Mouse (Mus musculus): ENCODE results near the gene Lrrc49. TPM values are rescaled to one million over a fixed set of nuclear protein-coding genes. Genes with fewer than 3 reads are reported as not detected.
A peak's percentile ranks its signal among the peaks of the same experiment; 100 is the strongest.

The Lrrc49 gene
- 0.54 and 2.3 TPM in 2 replicates for polyA plus RNA-seq (2012; ENCODE audit: insufficient read depth, low replicate concordance)

- TF ChIP-seq GATA1 (IDR thresholded peaks at IDR 0.05; ENCODE audit: borderline replicate concordance, low read length) (no peak), FLI1 (IDR thresholded peaks at IDR 0.05; ENCODE audit: low read length) (peak; percentile 98; the same call in 1 of the 2 replicates)
- no peaks in the 10 kb centered on the region for H3K36me3 ChIP-seq (replicated peaks; ENCODE audit: low read length)
- peak within 1 kb of the TSS; percentile 90 for H3K4me3 ChIP-seq (replicated peaks)
- H3K4me1 ChIP-seq: peaks cover 15% of the 10 kb centered on the region
- no peaks in the 10 kb centered on the region for H3K27me3 ChIP-seq (replicated peaks)
- peaks cover 15% of the 10 kb centered on the region for H3K9me3 ChIP-seq
These were observed at the start of gene Lrrc49 for GRCm38 (mm10) chr9:60687891-60688324. Gene Lrrc49, minus strand, starts transcription at chr9:60688158.

GRCm38 (mm10) chr9:60734321-60734720 is 46.4 kb upstream of the Lrrc49 start:
- Histone ChIP-seq H3K4me1 (no peaks in the 10 kb centered on the region), H3K9me3 (peaks cover 26% of the 10 kb centered on the region), H3K4me3 (replicated peaks) (no peak overlapping the region), H3K36me3 (replicated peaks; ENCODE audit: low read length) (no peaks in the 10 kb centered on the region), H3K27me3 (replicated peaks) (no peaks in the 10 kb centered on the region)
- no peak for TF ChIP-seq FLI1 (IDR thresholded peaks at IDR 0.05; ENCODE audit: low read length)
- TF ChIP-seq GATA1 (IDR thresholded peaks at IDR 0.05; ENCODE audit: borderline replicate concordance, low read length): no peak

- Histone ChIP-seq H3K27me3 (replicated peaks) (peaks cover 4% of the 10 kb centered on the region), H3K9me3 (peaks cover 18% of the 10 kb centered on the region), H3K4me1 (no peaks in the 10 kb centered on the region), H3K36me3 (replicated peaks; ENCODE audit: low read length) (no peaks in the 10 kb centered on the region), H3K4me3 (replicated peaks) (no peak overlapping the region)
- TF ChIP-seq FLI1 (IDR thresholded peaks at IDR 0.05; ENCODE audit: low read length): no peak
- TF ChIP-seq GATA1 (IDR thresholded peaks at IDR 0.05; ENCODE audit: borderline replicate concordance, low read length): no peak
These were observed 37.0 kb upstream of the Lrrc49 start for GRCm38 (mm10) chr9:60724968-60725367.

GRCm38 (mm10) chr9:60719687-60720086 is 31.7 kb upstream of the Lrrc49 start:
- Histone ChIP-seq H3K9me3 (peaks cover 8% of the 10 kb centered on the region; the same call in 1 of the 2 replicates), H3K4me3 (replicated peaks) (no peak overlapping the region), H3K4me1 (no peaks in the 10 kb centered on the region), H3K36me3 (replicated peaks; ENCODE audit: low read length) (no peaks in the 10 kb centered on the region), H3K27me3 (replicated peaks) (peaks cover 15% of the 10 kb centered on the region)
- TF ChIP-seq FLI1 (IDR thresholded peaks at IDR 0.05; ENCODE audit: low read length): no peak
- TF ChIP-seq GATA1 (IDR thresholded peaks at IDR 0.05; ENCODE audit: borderline replicate concordance, low read length): no peak

GRCm38 (mm10) chr9:60718284-60718683 is 30.3 kb upstream of the Lrrc49 start:
- Histone ChIP-seq H3K27me3 (replicated peaks) (peaks cover 29% of the 10 kb centered on the region), H3K9me3 (no peaks in the 10 kb centered on the region), H3K36me3 (replicated peaks; ENCODE audit: low read length) (no peaks in the 10 kb centered on the region), H3K4me1 (no peaks in the 10 kb centered on the region), H3K4me3 (replicated peaks) (no peak overlapping the region)
- TF ChIP-seq GATA1 (IDR thresholded peaks at IDR 0.05; ENCODE audit: borderline replicate concordance, low read length) (no peak), FLI1 (IDR thresholded peaks at IDR 0.05; ENCODE audit: low read length) (no peak)

GRCm38 (mm10) chr9:60715828-60716227 is 27.9 kb upstream of the Lrrc49 start:
- TF ChIP-seq FLI1 (IDR thresholded peaks at IDR 0.05; ENCODE audit: low read length) (no peak), GATA1 (IDR thresholded peaks at IDR 0.05; ENCODE audit: borderline replicate concordance, low read length) (no peak)
- H3K4me3 ChIP-seq (replicated peaks): no peak overlapping the region
- H3K27me3 ChIP-seq (replicated peaks): peaks cover 39% of the 10 kb centered on the region
- 0 out of 2 replicates have a peak, but pooled peaks cover 6% of the 10 kb centered on the region for H3K9me3 ChIP-seq
- H3K4me1 ChIP-seq: 0 out of 2 replicates have a peak, but pooled peaks cover 3% of the 10 kb centered on the region
- no peaks in the 10 kb centered on the region for H3K36me3 ChIP-seq (replicated peaks; ENCODE audit: low read length)

- no peak overlapping the region for H3K4me3 ChIP-seq (replicated peaks)
- peaks cover 39% of the 10 kb centered on the region for H3K27me3 ChIP-seq (replicated peaks)
- 0 out of 2 replicates have a peak, but pooled peaks cover 3% of the 10 kb centered on the region for H3K4me1 ChIP-seq
- H3K9me3 ChIP-seq: 0 out of 2 replicates have a peak, but pooled peaks cover 6% of the 10 kb centered on the region
- no peaks in the 10 kb centered on the region for H3K36me3 ChIP-seq (replicated peaks; ENCODE audit: low read length)
- no peak for TF ChIP-seq GATA1 (IDR thresholded peaks at IDR 0.05; ENCODE audit: borderline replicate concordance, low read length)
These were observed 27.3 kb upstream of the Lrrc49 start for GRCm38 (mm10) chr9:60715271-60715670.

GRCm38 (mm10) chr9:60714191-60714590 is 26.2 kb upstream of the Lrrc49 start:
- Histone ChIP-seq H3K4me3 (replicated peaks) (no peak overlapping the region), H3K9me3 (0 out of 2 replicates have a peak, but pooled peaks cover 6% of the 10 kb centered on the region), H3K36me3 (replicated peaks; ENCODE audit: low read length) (no peaks in the 10 kb centered on the region), H3K4me1 (0 out of 2 replicates have a peak, but pooled peaks cover 3% of the 10 kb centered on the region), H3K27me3 (replicated peaks) (peaks cover 38% of the 10 kb centered on the region)
- TF ChIP-seq GATA1 (IDR thresholded peaks at IDR 0.05; ENCODE audit: borderline replicate concordance, low read length) (no peak), FLI1 (IDR thresholded peaks at IDR 0.05; ENCODE audit: low read length) (no peak)

GRCm38 (mm10) chr9:60713616-60714015 is 25.7 kb upstream of the Lrrc49 start:
- no peaks in the 10 kb centered on the region for H3K36me3 ChIP-seq (replicated peaks; ENCODE audit: low read length)
- 0 out of 2 replicates have a peak, but pooled peaks cover 6% of the 10 kb centered on the region for H3K9me3 ChIP-seq
- 0 out of 2 replicates have a peak, but pooled peaks cover 3% of the 10 kb centered on the region for H3K4me1 ChIP-seq
- H3K27me3 ChIP-seq (replicated peaks): peaks cover 38% of the 10 kb centered on the region
- TF ChIP-seq FLI1 (IDR thresholded peaks at IDR 0.05; ENCODE audit: low read length) (no peak), GATA1 (IDR thresholded peaks at IDR 0.05; ENCODE audit: borderline replicate concordance, low read length) (no peak)
- H3K4me3 ChIP-seq (replicated peaks): no peak overlapping the region

- H3K4me3 ChIP-seq (replicated peaks): peak within 1 kb of the TSS; percentile 53
- TF ChIP-seq FLI1 (IDR thresholded peaks at IDR 0.05; ENCODE audit: low read length) (no peak), GATA1 (IDR thresholded peaks at IDR 0.05; ENCODE audit: borderline replicate concordance, low read length) (no peak)
- 0 out of 2 replicates have a peak, but pooled peaks cover 3% of the 10 kb centered on the region for H3K4me1 ChIP-seq
- H3K36me3 ChIP-seq (replicated peaks; ENCODE audit: low read length): no peaks in the 10 kb centered on the region
- peaks cover 38% of the 10 kb centered on the region for H3K27me3 ChIP-seq (replicated peaks)
- H3K9me3 ChIP-seq: 0 out of 2 replicates have a peak, but pooled peaks cover 6% of the 10 kb centered on the region
These were observed 25.0 kb upstream of the Lrrc49 start, which contains the start of gene Larp6 for GRCm38 (mm10) chr9:60712771-60713541. Gene Larp6, plus strand, starts transcription at chr9:60712989.

All from megakaryocyte, embryonic 14.5 days (primary cell).